Mouse (Mus musculus) small intestine, adult 2 months (tissue): ENCODE measurements at regions not wholly inside any gene's neighbourhood (a gene's known extent, or its start where the extent isn't known, plus 50 kb on each side); places are given as distances from the start of the nearest gene placed in this dataset.

ENCODE experiments used
- CTCF ChIP-seq: fragments of 200-500 bp; IDR thresholded peaks from 2 replicates; pipeline ENCODE4 v1.5.1; 2012; ENCODE audit warnings: low read depth, mild to moderate bottlenecking, control low read depth, inconsistent platforms, low read length, moderate library complexity, mixed read lengths; ENCODE audit not compliant: insufficient replicate concordance, insufficient read length; ENCODE audit errors: extremely low read depth
- POLR2A ChIP-seq: fragments of 200-500 bp; IDR thresholded peaks from 2 replicates; pipeline ENCODE4 v1.6.1; 2012; ENCODE audit warnings: low read depth, mild to moderate bottlenecking, control low read depth, inconsistent platforms, low read length, moderate library complexity

DNA sequence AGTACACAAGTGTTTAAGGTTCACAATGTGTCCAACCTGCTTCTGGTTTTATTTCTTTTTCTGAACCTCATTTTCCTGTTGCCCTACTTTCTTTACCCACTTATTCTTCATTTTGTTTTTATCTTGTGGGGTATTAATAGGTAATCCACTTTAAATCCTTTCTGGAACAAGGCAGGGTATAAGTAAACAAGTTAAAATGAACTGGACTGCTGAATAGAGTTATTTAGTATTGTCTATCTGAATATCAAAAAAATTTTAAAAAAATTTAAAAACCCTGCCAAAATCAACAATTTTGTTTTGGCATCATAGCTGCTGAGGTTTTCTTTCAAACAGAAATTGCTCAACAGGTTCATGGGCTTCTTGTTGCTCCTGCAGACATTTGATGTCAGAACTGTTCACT, 170.7 kb upstream of the Cited2 start:
- TF ChIP-seq CTCF (no peak), POLR2A (no peak)
